ENCODE assay signal across 20 mouse cellular contexts in genomic region chr2:68215176-68215575, GRCm38 (mm10).
"Had no signal": no experiment of that assay in that cellular context is flagged by ENCODE, and none has a peak within 500 bp of the region (broad histone marks: within the 10 kb centered on the region; RNA-seq: fewer than 3 reads in every experiment).

No protein-coding gene starts in this region.

- H3K27me3 ChIP-seq: limb, embryonic 12.5 days; limb, embryonic 15.5 days; midbrain, embryonic 13.5 days; neural tube, embryonic 13.5 days; stomach, embryonic 15.5 days had no signal

- H3K9me3 ChIP-seq: limb, embryonic 12.5 days; limb, embryonic 15.5 days; midbrain, embryonic 13.5 days; neural tube, embryonic 13.5 days; stomach, embryonic 15.5 days had no signal

- H3K4me1 ChIP-seq: limb, embryonic 15.5 days; midbrain, embryonic 13.5 days; neural tube, embryonic 13.5 days; stomach, embryonic 15.5 days had no signal

- H3K27ac ChIP-seq: limb, embryonic 12.5 days; limb, embryonic 15.5 days; liver, embryonic 14.5 days; macrophage; midbrain, embryonic 13.5 days; neural tube, embryonic 13.5 days; stomach, embryonic 15.5 days had no signal

- H3K4me3 ChIP-seq: limb, embryonic 12.5 days; limb, embryonic 15.5 days; midbrain, embryonic 13.5 days; myocyte; neural tube, embryonic 13.5 days; stomach, embryonic 15.5 days had no signal

- DNase-seq: kidney, postnatal 14 days; kidney, postnatal 4 days; left cerebral cortex, postnatal 4 days; liver, postnatal 0 days; lung, embryonic 14.5 days; retina, postnatal 1 day; right cerebral cortex, postnatal 25 days; spleen, adult 18-20 months; thymus, postnatal 25 days had no signal

- ATAC-seq: liver, postnatal 0 days; lung, postnatal 0 days; midbrain, embryonic 13.5 days; midbrain, embryonic 16.5 days had no signal

- H3K4me2 ChIP-seq: limb, embryonic 12.5 days; limb, embryonic 15.5 days; liver, embryonic 11.5 days; lung, embryonic 14.5 days; midbrain, embryonic 13.5 days; neural tube, embryonic 13.5 days; stomach, embryonic 15.5 days had no signal

- H3K9ac ChIP-seq: limb, embryonic 12.5 days; limb, embryonic 15.5 days; liver, embryonic 14.5 days; liver, postnatal 0 days; lung, embryonic 14.5 days; midbrain, embryonic 13.5 days; neural tube, embryonic 13.5 days; stomach, embryonic 15.5 days had no signal
